Mouse (Mus musculus): ENCODE measurements around the gene Sema3f.

Gene Sema3f

DNA sequence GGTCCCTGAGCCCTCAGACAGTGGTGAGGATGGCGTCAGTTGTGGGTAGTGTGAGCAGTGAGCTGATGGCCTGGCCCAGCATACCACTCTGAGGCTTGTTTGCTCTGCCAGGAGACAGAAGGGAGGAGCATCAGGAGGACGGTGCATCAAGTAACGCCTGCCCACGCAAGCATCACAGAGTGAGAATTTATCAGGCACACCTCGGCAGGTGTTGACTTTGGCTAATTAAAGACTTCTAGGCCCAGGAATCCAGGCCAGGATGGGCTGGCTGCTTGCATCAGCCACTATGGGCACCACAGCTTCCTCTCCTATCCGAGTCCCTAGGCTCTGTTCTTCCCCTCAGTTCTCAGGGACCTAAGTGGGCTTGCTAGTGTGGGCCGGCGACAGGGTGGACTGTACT, 47.9 kb downstream of the Sema3f start:
- DNase-seq (ENCODE audit: low read depth, low spot score), result no peak

DNA sequence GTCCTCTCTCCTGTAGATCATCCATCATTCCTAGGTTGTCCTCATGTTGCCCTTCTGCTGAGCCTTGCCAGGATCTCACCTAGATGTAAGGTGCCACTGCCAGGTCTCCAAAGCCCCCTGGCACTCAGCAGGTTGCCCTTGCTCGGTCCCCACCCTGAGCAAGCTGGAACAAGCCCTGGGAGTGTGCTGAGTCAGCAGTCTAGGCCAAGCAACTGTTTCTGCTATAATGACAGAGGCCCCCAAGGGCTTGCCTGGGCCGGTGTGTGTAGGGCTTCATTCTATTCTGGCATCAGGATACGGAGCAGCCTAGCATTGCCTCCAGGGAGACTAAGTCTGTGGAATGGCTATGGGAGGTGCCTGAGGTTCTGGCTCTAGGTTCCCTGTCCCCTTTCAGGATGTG, 49.5 kb downstream of the Sema3f start:
- no peak for DNase-seq (ENCODE audit: low read depth, low spot score)

- DNase-seq (ENCODE audit: low read depth, low spot score), result no peak
These were observed 50.3 kb downstream of the Sema3f start for GRCm38 (mm10) chr9:107659961-107660360.

DNA sequence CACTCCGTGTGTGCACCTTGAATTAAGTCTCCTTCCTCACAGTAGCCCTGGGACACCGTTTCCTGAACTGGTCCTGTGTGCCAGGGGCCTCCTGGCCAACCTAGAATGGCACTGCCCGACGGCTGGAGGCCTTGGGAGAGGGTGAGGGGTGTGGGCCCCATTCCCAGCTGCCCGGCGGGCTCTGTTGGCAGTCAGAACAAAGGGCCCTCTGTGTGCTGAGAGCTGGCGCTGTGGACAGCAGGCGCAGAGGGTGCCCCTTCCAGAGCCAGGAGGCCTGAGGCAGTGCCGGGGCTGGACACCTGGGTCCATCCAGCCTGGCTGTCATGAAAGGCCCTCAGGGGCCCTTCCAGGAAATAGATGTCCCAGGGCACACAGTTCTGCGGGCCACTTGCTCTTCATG, 50.7 kb downstream of the Sema3f start:
- DNase-seq (ENCODE audit: low read depth, low spot score), result no peak

DNA sequence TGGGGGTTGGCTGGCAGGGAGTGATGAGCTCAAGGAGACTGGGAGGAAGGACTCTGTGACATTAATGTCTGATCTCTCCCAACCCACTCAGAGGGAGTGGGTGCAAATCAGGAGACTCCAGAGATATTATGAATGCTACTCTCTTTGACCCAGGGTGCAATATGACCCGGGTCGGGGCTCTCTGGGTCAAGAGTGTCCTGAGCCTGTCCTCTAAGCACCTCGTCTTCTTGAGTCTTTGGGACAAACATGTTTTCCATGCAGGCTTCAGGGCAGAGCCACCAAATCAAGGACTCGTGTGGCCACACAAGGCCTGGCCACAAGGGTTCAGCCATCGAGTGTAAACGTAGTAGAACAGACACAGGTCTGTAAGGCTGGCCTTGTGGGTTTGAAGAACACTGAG, 52.2 kb downstream of the Sema3f start:
- DNase-seq (ENCODE audit: low read depth, low spot score), result no peak

GRCm38 (mm10) chr9:107657144-107657543, 53.1 kb downstream of the Sema3f start:
- DNase-seq (ENCODE audit: low read depth, low spot score), result no peak

DNA sequence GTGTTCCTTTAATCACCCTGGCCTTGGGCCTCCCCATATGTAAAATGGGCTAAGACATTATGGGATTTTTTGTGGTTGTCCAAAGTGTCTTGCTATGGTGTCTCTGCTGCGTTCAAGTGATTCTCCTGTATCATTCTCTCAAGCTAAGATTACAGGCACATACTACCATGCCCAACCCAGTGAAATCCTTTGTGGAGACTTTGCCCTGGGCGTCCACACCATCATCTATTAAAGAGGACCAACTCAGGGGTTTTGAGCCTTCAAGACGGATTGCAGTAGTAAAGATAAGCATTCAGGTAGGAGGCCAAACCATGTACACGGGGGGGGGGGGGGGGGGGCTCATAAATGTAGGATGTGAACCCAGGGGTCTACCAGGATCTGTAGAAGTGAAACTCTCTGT, 55.7 kb downstream of the Sema3f start:
- no peak for DNase-seq (ENCODE audit: low read depth, low spot score)

GRCm38 (mm10) chr9:107653474-107653873, 56.8 kb downstream of the Sema3f start:
- no peak for DNase-seq (ENCODE audit: low read depth, low spot score)

GRCm38 (mm10) chr9:107650708-107651481, 59.4 kb downstream of the Sema3f start:
- no peak for DNase-seq (ENCODE audit: low read depth, low spot score)

- no peak for DNase-seq (ENCODE audit: low read depth, low spot score)
These were observed 60.0 kb downstream of the Sema3f start for GRCm38 (mm10) chr9:107650225-107650624.

DNA sequence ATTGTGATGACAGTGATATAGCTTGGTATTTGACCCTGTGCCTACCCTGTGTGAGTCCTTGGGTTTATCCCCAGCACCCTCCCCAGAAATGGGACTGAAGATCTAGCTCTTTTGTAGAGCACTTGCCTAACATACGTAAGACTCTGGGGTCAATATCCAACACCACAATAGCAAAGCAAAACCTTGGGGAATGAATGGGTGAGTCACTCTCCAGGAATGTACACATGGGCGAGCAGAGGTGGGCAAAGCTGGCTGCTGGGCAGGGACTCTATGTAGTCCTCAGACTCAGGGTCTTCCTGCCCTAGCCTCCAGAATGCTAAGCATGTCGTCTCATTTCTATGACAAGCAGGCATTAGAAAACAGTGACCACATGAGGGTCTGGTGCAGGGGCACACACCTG, 61.5 kb downstream of the Sema3f start:
- no peak for DNase-seq (ENCODE audit: low read depth, low spot score)

DNA sequence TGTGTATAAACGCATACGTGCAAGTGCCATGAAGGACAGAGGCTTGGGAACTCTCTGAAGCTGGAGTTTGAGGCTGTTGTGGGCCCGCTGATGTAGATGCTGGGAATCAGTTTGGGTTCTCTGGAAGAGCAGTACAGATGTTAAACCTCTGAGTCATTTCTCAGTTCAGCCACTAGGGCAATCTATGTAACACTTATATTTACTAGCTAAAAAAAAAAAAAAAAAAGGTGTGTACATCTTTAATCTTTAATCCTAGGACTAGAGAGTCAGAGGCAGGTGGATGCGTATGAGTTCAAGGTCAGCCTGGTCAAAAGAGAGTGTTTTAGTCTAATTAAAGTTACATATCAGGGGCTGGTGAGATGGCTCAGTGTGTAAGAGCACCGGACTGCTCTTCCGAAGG, 63.3 kb downstream of the Sema3f start:
- DNase-seq (ENCODE audit: low read depth, low spot score), result no peak

GRCm38 (mm10) chr9:107645577-107645976, 64.7 kb downstream of the Sema3f start:
- peak; percentile 81 for DNase-seq (ENCODE audit: low read depth, low spot score)

- DNase-seq (ENCODE audit: low read depth, low spot score), result no peak
These were observed 65.1 kb downstream of the Sema3f start for GRCm38 (mm10) chr9:107645153-107645510.

GRCm38 (mm10) chr9:107644495-107645152, 65.7 kb downstream of the Sema3f start:
- peak; percentile 91 for DNase-seq (ENCODE audit: low read depth, low spot score)

DNA sequence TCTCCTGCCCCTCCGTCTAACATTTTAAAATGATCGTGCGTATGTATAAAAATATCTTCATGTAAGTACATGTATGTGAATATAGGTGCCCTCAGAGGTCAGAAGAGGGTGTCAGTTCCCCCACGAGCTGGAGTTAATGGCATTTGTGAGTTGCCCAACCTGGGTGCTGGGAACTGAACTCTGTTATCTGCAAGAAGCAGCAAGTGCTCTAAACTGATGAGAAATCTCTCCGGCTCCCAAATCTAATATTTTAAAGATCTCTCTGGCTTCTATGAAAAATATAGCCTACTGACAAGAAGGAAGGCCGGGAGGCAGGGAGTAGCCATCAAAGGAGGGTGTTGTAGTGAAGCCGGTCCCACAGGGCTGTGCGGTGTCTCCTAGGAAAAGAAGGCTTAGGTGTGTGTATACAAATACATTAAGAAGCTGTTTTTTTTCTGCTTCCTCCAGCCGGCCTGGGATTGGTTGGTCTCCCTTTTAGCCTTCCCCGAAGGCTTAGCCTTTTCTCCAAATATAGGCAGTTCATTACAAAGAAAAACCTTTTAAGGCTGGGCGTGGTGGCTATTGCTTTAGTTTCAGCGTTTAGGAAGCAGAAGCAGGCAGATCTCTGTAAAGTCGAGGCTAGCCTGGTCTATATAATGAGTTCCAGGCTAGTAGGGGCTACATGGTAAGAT, 66.6 kb downstream of the Sema3f start:
- no peak for DNase-seq (ENCODE audit: low read depth, low spot score)

GRCm38 (mm10) chr9:107641666-107642065, 68.6 kb downstream of the Sema3f start:
- DNase-seq (ENCODE audit: low read depth, low spot score), result no peak

- peak; percentile 51 for DNase-seq (ENCODE audit: low read depth, low spot score)
These were observed 70.0 kb downstream of the Sema3f start for GRCm38 (mm10) chr9:107640257-107640772.

DNA sequence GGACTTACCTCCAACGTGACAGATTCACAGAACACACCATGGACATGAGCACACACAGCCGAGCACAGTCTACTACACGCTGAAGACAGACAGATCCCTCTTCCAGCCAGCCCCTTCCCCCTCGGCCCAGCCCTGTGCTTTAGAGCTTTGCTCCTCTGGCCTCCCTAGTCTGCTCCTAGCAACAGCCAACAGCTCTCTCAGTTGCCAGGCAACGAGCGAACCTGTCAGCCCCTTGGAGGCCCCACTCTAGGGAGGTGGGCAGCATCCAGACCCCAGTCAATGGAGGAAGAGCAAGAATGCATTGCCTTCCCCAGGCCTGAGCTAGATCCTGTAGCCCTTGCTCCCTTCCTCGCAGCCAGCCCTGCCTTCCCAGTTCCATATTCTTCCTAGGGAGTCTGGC, 73.2 kb downstream of the Sema3f start:
- no peak for DNase-seq (ENCODE audit: low read depth, low spot score)

- DNase-seq (ENCODE audit: low read depth, low spot score), result peak; percentile 95
These were observed 74.8 kb downstream of the Sema3f start, which contains the start of gene Gnai2 for GRCm38 (mm10) chr9:107635279-107636028. Gnai2 (minus strand) TSS chr9:107635367.

GRCm38 (mm10) chr9:107634406-107635278, 75.6 kb downstream of the Sema3f start:
- peak; percentile 28 for DNase-seq (ENCODE audit: low read depth, low spot score)
